Mouse (Mus musculus) CH12.LX (cell line): ENCODE measurements at regions not wholly inside any gene's neighbourhood (a gene's known extent, or its start where the extent isn't known, plus 50 kb on each side); places are given as distances from the start of the nearest gene placed in this dataset.

ENCODE experiments used
- DNase-seq: peaks from one replicate; pipeline ENCODE4 v3.0.0-alpha.2; 2013; ENCODE audit errors: extremely low read depth
- H3K27ac ChIP-seq: 2 replicates; pipeline ENCODE4 v1.5.1; 2012; ENCODE audit warnings: low read depth, mild to moderate bottlenecking, control low read depth, moderate library complexity; ENCODE audit not compliant: insufficient read depth
- H3K27me3 ChIP-seq: replicated peaks from 2 replicates; pipeline ENCODE3; 2012; ENCODE audit warnings: inconsistent platforms
- H3K36me3 ChIP-seq, 2 experiments: replicated peaks in 1 of 2; 2 replicates each; pipeline versions ENCODE3 to v1.6.1; 2012; ENCODE audit warnings: inconsistent platforms in 1 of 2, low read length in 1 of 2, mild to moderate bottlenecking in 1 of 2, mixed read lengths in 1 of 2, moderate library complexity in 1 of 2; ENCODE audit not compliant: control insufficient read depth in 1 of 2, insufficient read depth in 1 of 2
- H3K4me1 ChIP-seq, 2 experiments: 2 replicates each; pipeline ENCODE4 v1.6.1; 2012; ENCODE audit warnings: inconsistent platforms in 1 of 2, moderate library complexity in 1 of 2; ENCODE audit not compliant: insufficient read depth in 2 of 2, control insufficient read depth in 1 of 2
- H3K4me2 ChIP-seq: 2 replicates; pipeline ENCODE4 v1.6.1; 2012; ENCODE audit warnings: low read depth, mild to moderate bottlenecking, control low read depth; ENCODE audit not compliant: poor library complexity, insufficient read depth, severe bottlenecking
- H3K4me3 ChIP-seq, 3 experiments: fragments of 150-350 bp in 1 of 3; sonication (generic) in 1 of 3; replicated peaks in 1 of 3; 2 replicates each; pipeline versions ENCODE3 to v1.5.1; 2011 to 2012; ENCODE audit warnings: low read depth in 2 of 3, low read length in 2 of 3, mild to moderate bottlenecking in 2 of 3, moderate library complexity in 2 of 3, control low read depth in 1 of 3, improper control_type of control experiment in 1 of 3, inconsistent platforms in 1 of 3, mixed read lengths in 1 of 3; ENCODE audit not compliant: poor library complexity in 1 of 3
- H3K79me2 ChIP-seq: replicated peaks from 2 replicates; pipeline ENCODE4 v1.6.1; 2012; ENCODE audit warnings: mild to moderate bottlenecking, moderate library complexity; ENCODE audit not compliant: control insufficient read depth, poor library complexity, insufficient read depth, severe bottlenecking; ENCODE audit errors: extremely low read depth
- H3K9ac ChIP-seq: 2 replicates; pipeline ENCODE4 v1.6.1; 2012; ENCODE audit warnings: low read depth, mild to moderate bottlenecking, control low read depth, moderate library complexity; ENCODE audit not compliant: insufficient read depth
- H3K9me3 ChIP-seq: replicated peaks from 2 replicates; pipeline ENCODE3; 2012; ENCODE audit warnings: low read length, inconsistent platforms, mixed read lengths
- BHLHE40 ChIP-seq: IDR thresholded peaks from 2 replicates; pipeline ENCODE4 v1.6.1; 2011; ENCODE audit warnings: mild to moderate bottlenecking, low read depth, low read length, improper control_type of control experiment
- CHD1 ChIP-seq: IDR thresholded peaks from 2 replicates; pipeline ENCODE4 v1.6.1; 2012; ENCODE audit warnings: low read depth, low read length, improper control_type of control experiment, inconsistent platforms
- ELF1 ChIP-seq: IDR thresholded peaks from 2 replicates; pipeline ENCODE4 v1.6.1; 2014; ENCODE audit warnings: low read depth, mild to moderate bottlenecking, inconsistent platforms, low read length, improper control_type of control experiment
- EP300 ChIP-seq: IDR thresholded peaks from 2 replicates; pipeline ENCODE4 v1.6.1; 2011; ENCODE audit warnings: low read length, improper control_type of control experiment
- GABPA ChIP-seq: IDR thresholded peaks from 2 replicates; pipeline ENCODE4 v1.6.1; 2012; ENCODE audit warnings: low read depth, low read length, improper control_type of control experiment, inconsistent platforms; ENCODE audit not compliant: insufficient replicate concordance
- HCFC1 ChIP-seq: IDR thresholded peaks from 2 replicates; pipeline ENCODE4 v1.6.1; 2012; ENCODE audit warnings: low read depth, mild to moderate bottlenecking, inconsistent platforms, low read length, improper control_type of control experiment
- IRF4 ChIP-seq: IDR thresholded peaks from 2 replicates; pipeline ENCODE4 v1.6.1; 2014; ENCODE audit warnings: low read depth, mild to moderate bottlenecking, inconsistent platforms, low read length, improper control_type of control experiment
- JUND ChIP-seq: conservative IDR thresholded peaks from 2 replicates; pipeline ENCODE4 v1.6.1; 2011; ENCODE audit warnings: low read depth, low read length, improper control_type of control experiment
- MAFK ChIP-seq: IDR thresholded peaks from 2 replicates; pipeline ENCODE4 v1.6.1; 2011; ENCODE audit warnings: low read length, improper control_type of control experiment; ENCODE audit not compliant: insufficient replicate concordance
- MAZ ChIP-seq: IDR thresholded peaks from 2 replicates; pipeline ENCODE4 v1.6.1; 2012; ENCODE audit warnings: low read depth, mild to moderate bottlenecking, inconsistent platforms, low read length, improper control_type of control experiment, moderate library complexity
- MXI1 ChIP-seq: IDR thresholded peaks from 2 replicates; pipeline ENCODE4 v1.6.1; 2011; ENCODE audit warnings: mild to moderate bottlenecking, low read depth, low read length, improper control_type of control experiment
- MYC ChIP-seq: IDR thresholded peaks from 2 replicates; pipeline ENCODE4 v1.6.1; 2011; ENCODE audit warnings: low read depth, mild to moderate bottlenecking, improper control_type of control experiment, low read length
- PAX5 ChIP-seq: IDR thresholded peaks from 2 replicates; pipeline ENCODE4 v1.6.1; 2012; ENCODE audit warnings: low read length, inconsistent platforms, mixed read lengths
- POLR2A ChIP-seq: IDR thresholded peaks from 2 replicates; pipeline ENCODE4 v1.6.1; 2011; ENCODE audit warnings: low read depth, mild to moderate bottlenecking, improper control_type of control experiment, low read length
- POLR2AphosphoS2 ChIP-seq: IDR thresholded peaks from 2 replicates; pipeline ENCODE4 v1.6.1; 2011; ENCODE audit warnings: low read depth, low read length, improper control_type of control experiment
- RCOR1 ChIP-seq: conservative IDR thresholded peaks from 2 replicates; pipeline ENCODE4 v1.6.1; 2012; ENCODE audit warnings: low read depth, mild to moderate bottlenecking, inconsistent platforms, low read length, improper control_type of control experiment
- SIN3A ChIP-seq: IDR thresholded peaks from 2 replicates; pipeline ENCODE4 v1.6.1; 2012; ENCODE audit warnings: low read length, improper control_type of control experiment, inconsistent platforms
- SMC3 ChIP-seq: IDR thresholded peaks from 2 replicates; pipeline ENCODE4 v1.6.1; 2011; ENCODE audit warnings: low read depth, low read length, improper control_type of control experiment
- TCF12 ChIP-seq: IDR thresholded peaks from 2 replicates; pipeline ENCODE4 v1.6.1; 2014; ENCODE audit warnings: low read depth, mild to moderate bottlenecking, inconsistent platforms, low read length, improper control_type of control experiment
- UBTF ChIP-seq: IDR thresholded peaks from 2 replicates; pipeline ENCODE4 v1.6.1; 2012; ENCODE audit warnings: low read depth, mild to moderate bottlenecking, inconsistent platforms, low read length, improper control_type of control experiment, moderate library complexity
- ZC3H11A ChIP-seq: IDR thresholded peaks from 2 replicates; pipeline ENCODE4 v1.6.1; 2012; ENCODE audit warnings: low read depth, mild to moderate bottlenecking, inconsistent platforms, low read length, improper control_type of control experiment
- ZMIZ1 ChIP-seq: IDR thresholded peaks from 2 replicates; pipeline ENCODE4 v1.6.1; 2012; ENCODE audit warnings: low read depth, mild to moderate bottlenecking, inconsistent platforms, low read length, improper control_type of control experiment
- ZNF384 ChIP-seq: IDR thresholded peaks from 2 replicates; pipeline ENCODE4 v1.6.1; 2012; ENCODE audit warnings: low read depth, low read length, improper control_type of control experiment, inconsistent platforms
- dilution Hi-C: fragments of 300-500 bp; cut with MboI; formaldehyde crosslinking; loops from 2 replicates; pipeline ENCODE4 v1.14.3; 2020; ENCODE audit warnings: low sequenced_read_pairs; ENCODE audit not compliant: extremely low pct_unique_long_range_greater_than_20kb, extremely low pct_ligation_motif_present
- in situ Hi-C: fragments of 300-500 bp; cut with MboI; formaldehyde crosslinking; loops from 3 replicates; pipeline ENCODE4 v1.14.3; 2019; ENCODE audit warnings: low sequenced_read_pairs, low pct_ligation_motif_present, low pct_unique_long_range_greater_than_20kb, mixed read lengths

GRCm38 (mm10) chr14:98791970-98792369 is 202.1 kb downstream of the Rpl36a-ps1 start:
- dilution Hi-C loops: no loop called here
- in situ Hi-C loops: no loop called here
- no peak overlapping the region for H3K4me2 ChIP-seq
- H3K27me3 ChIP-seq: no peaks in the 10 kb centered on the region
- H3K9ac ChIP-seq: no peak overlapping the region
- no peaks in the 10 kb centered on the region for H3K36me3 ChIP-seq
- H3K4me1 ChIP-seq: no peaks in the 10 kb centered on the region
- H3K27ac ChIP-seq: no peak overlapping the region
- H3K9me3 ChIP-seq: peaks cover 32% of the 10 kb centered on the region
- H3K4me3 ChIP-seq: no peak overlapping the region
- no peak for TF ChIP-seq ELF1
- no peak for TF ChIP-seq SMC3
- DNase-seq: no peak
- no peaks in the 10 kb centered on the region for H3K79me2 ChIP-seq

- H3K27me3 ChIP-seq: no peaks in the 10 kb centered on the region
- TF ChIP-seq BHLHE40: no peak
- no peak for TF ChIP-seq ELF1
- no peak for TF ChIP-seq ZNF384
- no peak for TF ChIP-seq MAZ
- TF ChIP-seq GABPA: no peak
- no peak for TF ChIP-seq MAFK
- TF ChIP-seq EP300: no peak
- no peak for TF ChIP-seq SMC3
- TF ChIP-seq MXI1: no peak
- TF ChIP-seq JUND: no peak
- no peak for TF ChIP-seq ZMIZ1
- TF ChIP-seq RCOR1: no peak
- TF ChIP-seq UBTF: no peak
- TF ChIP-seq, all 38 proteins: peak for 0
- no peaks in the 10 kb centered on the region for H3K4me1 ChIP-seq
- no peak for DNase-seq
- H3K4me3 ChIP-seq: no peak overlapping the region
- dilution Hi-C loops (no loop called here), in situ Hi-C loops (no loop called here)
- H3K36me3 ChIP-seq: no peaks in the 10 kb centered on the region
- no peaks in the 10 kb centered on the region for H3K79me2 ChIP-seq
- H3K9ac ChIP-seq: no peak overlapping the region
- H3K4me2 ChIP-seq: no peak overlapping the region
- H3K9me3 ChIP-seq: peaks cover 29% of the 10 kb centered on the region
- no peak overlapping the region for H3K27ac ChIP-seq
These were observed 202.7 kb downstream of the Rpl36a-ps1 start for GRCm38 (mm10) chr14:98791232-98791906.

- no peak overlapping the region for H3K9ac ChIP-seq
- in situ Hi-C loops (no loop called here), dilution Hi-C loops (no loop called here)
- no peaks in the 10 kb centered on the region for H3K4me1 ChIP-seq
- no peaks in the 10 kb centered on the region for H3K36me3 ChIP-seq
- peaks cover 26% of the 10 kb centered on the region for H3K9me3 ChIP-seq
- H3K27ac ChIP-seq: no peak overlapping the region
- TF ChIP-seq UBTF (no peak), ZMIZ1 (no peak), MAZ (no peak), IRF4 (no peak), JUND (no peak), ELF1 (no peak), HCFC1 (no peak), MYC (no peak), ZC3H11A (no peak), RCOR1 (no peak), BHLHE40 (no peak), TCF12 (no peak), GABPA (no peak), SIN3A (no peak), POLR2AphosphoS2 (no peak), CHD1 (no peak), PAX5 (no peak), POLR2A (no peak)
- no peaks in the 10 kb centered on the region for H3K27me3 ChIP-seq
- H3K4me2 ChIP-seq: no peak overlapping the region
- H3K79me2 ChIP-seq: no peaks in the 10 kb centered on the region
- no peak for DNase-seq
- no peak overlapping the region for H3K4me3 ChIP-seq
These were observed 204.3 kb downstream of the Rpl36a-ps1 start for GRCm38 (mm10) chr14:98789794-98790193.
